Mouse (Mus musculus): ENCODE measurements around the gene Mepce.

DNA sequence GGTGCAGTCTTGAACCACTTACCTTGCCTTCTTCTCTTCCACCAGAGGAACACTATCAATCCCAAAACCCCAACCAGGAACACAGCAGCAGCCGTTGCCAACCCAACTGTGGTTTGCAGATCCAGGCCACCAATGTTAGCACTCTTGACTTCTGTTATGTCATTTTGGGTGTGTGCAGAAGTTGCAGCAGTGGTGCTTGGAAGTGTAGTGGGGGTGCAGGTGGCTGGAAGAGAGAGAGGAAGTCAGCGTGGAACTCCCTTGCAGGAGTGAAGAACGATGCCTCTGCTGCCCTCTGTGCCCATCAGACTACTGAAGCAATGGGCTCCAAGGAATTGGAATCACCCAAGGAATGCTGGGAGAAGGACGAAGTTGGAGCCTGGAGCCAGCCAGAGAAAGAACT is 43.7 kb upstream of the Mepce start:
- TF ChIP-seq GATA1 (IDR thresholded peaks at IDR 0.05; ENCODE audit: low read length) (no peak), TAL1 (IDR thresholded peaks at IDR 0.05; ENCODE audit: low read length) (no peak)

Measured in erythroblast, embryonic 14.5 days (primary cell).